Mouse (Mus musculus): ENCODE measurements around the gene Hmgcll1. TPM values are rescaled to one million over a fixed set of nuclear protein-coding genes. Genes with fewer than 3 reads are reported as not detected.

Hmgcll1 gene
- 0.45 and 0.73 TPM in 2 replicates for polyA plus RNA-seq (2015; fragmentation: Nextera tagmentation; extraction: Ambion mirVana)

DNA sequence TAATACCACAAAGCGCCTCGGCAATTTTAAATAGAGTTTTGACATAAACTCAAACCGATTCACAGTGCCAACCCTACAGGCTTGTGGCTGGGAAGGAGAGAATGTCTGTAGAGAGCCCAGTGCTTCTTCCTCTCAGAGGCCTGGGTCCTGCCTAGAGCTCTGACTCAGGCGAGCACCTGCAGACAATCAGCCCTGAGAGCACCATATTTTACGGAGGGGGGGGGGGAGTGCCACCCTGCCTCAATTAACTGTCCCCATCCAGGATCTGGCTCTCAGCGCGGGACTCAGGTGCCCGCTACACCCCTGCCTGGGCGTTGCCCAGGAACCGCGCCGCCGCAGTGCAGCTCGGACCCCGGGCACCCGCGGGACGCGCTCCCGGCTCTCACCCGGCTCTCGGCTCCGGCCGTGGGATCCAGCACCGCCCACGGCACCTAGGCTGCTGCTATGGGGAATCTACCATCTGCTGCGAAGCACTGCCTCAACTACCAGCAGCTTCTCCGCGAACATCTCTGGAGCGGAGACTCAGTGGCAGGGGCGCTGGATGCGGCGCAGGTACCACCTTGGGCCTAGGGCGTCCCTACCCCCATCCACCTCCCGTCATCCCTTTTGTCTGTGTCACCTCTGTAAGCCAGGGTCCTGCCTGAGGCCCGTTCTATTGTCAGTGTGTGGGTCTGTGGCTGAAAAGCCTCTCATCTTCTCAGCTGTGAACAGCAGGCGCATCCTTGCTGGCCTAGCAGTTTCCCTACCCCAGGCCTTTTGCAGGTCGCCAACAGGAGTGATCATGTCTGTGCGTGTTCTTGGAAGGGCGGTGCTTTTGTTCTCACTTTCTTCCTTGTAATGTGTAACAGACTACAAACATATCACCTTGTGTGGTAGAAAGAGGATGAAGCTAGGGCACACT lies at the start of gene Hmgcll1:
Gene Hmgcll1 (plus strand): TSS at position 225 of the 901 bp plus-strand sequence.

Other genes starting within 250 kb of the Hmgcll1 start
- gene Bmp5, start 239.5 kb upstream of the Hmgcll1 start, polyA plus RNA-seq (2015; fragmentation: Nextera tagmentation; extraction: Ambion mirVana): 10.2 and 11.6 TPM in 2 replicates
- gene Gfral, start 198.8 kb downstream of the Hmgcll1 start, polyA plus RNA-seq (2015; fragmentation: Nextera tagmentation; extraction: Ambion mirVana): not detected in 2 replicates